Mouse (Mus musculus) gastrocnemius, postnatal 10 days (tissue): Measurements from ENCODE around the gene 4930522H14Rik. TPM values are rescaled to one million over a fixed set of nuclear protein-coding genes. Genes with fewer than 3 reads are reported as not detected.
A peak's percentile ranks its signal among the peaks of the same experiment; 100 is the strongest.

Experiments used
- DNase-seq: peaks from one replicate; pipeline ENCODE4 v3.0.0; 2021; ENCODE audit warnings: mixed read lengths
- total RNA-seq, 2 experiments: library from RNA; stranded (reverse); gene quantifications; 2 replicates each; pipeline ENCODE4 v1.2.3; 2021

Gene 4930522H14Rik
- total RNA-seq, 2 experiments from 2014 or later, result not detected

DNA sequence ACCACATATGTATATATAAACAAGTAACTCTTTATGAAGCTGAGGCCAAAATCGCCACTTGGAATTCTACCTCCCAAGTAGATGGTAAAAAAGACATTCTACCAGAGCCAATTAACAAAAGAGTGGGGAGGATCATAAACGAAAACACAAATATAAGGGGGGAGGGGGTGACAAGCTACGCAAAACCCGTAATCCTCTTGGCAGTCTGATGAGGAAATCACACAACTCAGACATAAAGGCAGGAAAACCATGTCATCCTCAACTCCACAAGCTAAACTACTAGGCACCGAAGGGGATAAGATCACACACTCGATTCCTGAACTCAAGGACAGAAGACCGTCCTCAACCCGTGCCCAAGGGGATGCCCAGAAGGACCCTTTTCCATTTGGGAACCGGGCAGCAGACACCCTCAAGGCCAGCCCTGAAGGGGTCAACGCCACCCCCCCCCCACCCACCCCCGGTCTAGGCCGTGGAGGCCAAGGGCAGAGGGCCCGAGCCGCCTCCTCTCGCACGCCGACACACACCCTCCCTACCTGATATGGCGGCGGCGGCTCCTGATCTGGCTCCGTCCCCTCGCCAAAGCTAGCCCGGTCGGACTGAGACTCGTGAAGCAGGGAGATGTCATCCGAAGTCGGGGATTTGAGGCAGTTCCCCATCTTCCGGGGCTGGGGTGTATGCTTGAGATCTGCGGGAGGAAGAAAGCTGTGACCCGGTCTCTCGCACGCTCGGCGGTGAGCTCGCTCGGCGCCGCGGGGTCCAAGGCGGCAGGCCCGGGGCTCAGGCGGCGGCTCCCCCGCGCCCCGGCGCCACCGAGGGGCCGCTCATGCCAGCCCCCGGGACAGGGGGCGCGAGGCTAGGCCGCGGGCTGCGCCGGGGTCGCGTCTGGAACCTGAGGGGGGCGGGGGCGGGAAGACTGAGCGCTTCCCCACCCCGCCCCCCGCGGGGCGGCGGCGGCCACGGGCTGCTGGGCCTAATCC is 55.2 kb downstream of the 4930522H14Rik start:
- peak; percentile 63 for DNase-seq

DNA sequence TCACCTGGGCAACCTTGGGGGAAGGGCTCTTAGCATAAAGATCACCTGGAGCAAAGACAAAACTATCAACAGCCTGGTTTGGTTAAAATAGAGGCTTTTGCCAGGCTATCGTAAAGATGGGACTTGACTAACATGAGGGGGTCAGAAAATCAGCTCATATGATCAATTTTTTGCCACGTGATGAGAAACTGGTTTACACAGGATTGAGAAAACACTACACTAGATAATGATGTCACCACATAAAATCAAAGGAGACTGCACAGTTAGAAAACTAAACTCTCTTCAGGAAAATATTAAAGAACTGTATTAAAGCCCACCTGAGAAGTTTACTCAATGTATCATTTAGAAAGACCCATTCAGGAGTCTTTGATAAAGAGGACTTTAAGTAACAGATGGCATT is 56.0 kb downstream of the 4930522H14Rik start:
- no peak for DNase-seq

DNA sequence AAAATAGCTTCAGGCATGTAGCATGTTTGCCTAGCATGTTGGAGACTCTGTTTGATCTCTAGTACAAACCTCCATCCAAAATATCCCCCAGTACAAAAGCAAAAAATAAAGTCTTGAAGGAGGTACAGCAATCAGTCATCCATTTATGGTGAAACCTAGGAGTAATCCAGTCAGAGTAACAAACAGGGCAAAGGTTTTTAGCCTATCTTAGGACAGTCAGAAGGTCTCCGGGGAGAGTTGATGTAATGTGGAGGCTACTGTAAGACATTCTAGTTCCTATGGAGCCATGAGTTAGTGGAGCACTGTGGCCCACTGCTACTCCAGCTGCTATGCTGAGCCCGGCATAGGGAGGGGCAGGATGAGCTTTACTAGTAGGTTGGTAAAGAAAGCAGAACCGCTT is 58.5 kb downstream of the 4930522H14Rik start:
- no peak for DNase-seq

DNA sequence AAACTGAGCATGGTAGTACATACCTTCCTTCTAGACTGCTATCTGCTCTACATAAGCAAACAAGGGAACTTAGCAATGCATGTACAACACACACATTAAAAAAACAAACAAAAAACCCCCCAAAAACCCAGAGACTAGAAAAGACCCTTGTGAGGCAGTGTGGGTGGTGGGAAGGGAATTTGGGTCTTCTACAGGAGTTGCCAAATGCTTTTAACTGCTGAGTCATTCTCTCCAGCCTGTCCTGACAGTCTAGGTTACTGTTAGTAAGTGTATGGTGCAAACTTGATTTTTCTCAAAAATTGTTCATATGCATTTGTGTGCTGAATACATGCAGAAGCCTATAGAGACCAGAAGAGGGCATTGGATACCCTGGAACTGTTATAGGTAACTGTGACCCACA is 59.5 kb downstream of the 4930522H14Rik start:
- DNase-seq, result no peak

DNA sequence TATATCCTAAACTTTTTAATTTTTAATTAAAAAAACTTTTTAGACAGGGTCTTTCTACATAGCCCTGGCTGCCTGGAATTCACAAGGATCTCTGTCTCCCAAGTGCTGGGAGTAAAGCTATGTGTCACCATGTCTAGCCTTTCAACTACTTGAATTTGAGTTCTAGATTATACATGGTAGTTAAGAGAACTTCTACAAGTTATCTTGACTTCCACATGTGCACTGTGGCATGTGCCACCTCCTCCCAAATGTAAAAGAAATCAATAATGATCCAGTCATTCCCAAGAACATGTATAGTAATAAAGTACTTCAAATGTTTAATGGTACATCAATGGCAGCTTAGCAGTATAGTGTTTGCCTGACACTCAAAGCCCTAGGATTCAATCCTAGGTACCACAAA is 63.4 kb downstream of the 4930522H14Rik start:
- no peak for DNase-seq

DNA sequence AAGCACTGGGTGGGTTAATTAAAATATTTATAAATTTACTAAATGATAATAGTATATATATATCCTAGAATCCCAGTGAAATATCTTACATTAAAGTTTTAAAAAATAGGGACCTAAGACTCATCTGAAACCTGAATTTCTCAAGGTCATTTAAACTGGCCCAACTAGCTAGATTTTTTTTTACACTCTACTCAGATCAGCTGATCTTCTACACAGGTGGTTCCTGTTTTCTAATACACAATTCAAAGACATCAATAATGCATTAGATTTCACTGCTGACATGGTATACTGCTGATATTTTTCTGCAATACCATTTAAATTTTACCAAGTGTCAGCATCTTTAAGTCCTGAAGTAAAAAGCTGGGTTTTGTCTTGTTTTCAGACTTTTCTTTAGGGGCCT is 67.2 kb downstream of the 4930522H14Rik start:
- no peak for DNase-seq

DNA sequence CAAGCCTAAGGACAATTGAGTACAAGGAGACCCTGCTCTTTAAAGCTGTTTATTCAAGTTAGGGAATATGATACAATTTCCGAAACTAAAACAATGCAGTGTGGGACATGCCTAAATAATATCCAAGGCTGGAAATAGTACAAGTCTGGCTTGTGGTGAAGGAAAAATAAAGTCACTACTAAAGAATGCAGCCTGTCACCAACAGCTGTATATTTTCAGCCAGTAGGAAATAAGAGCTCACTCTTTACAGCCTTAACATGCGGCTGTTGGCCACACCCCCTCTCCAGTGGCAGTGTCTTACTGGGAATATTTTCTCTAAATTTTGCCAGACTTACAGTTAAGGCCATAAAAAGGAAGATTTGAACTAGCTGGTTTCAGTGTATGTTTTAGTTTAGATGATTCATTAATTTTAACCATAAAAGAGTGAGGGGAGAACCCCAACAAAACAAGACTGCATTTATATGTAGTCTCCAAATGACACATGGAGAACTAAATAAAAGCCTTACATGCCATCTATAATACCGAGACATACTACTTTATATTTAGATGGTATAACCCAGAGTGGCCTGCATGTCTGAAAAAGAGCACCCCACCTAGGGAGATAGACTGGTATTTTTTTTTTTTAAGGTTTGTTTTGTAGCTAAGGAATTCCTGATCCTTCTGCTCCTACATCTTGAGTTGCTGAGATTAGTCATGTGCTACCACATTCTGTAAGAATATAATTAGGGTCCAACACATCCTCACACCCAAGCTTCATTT is 70.5 kb downstream of the 4930522H14Rik start:
- DNase-seq, result no peak

DNA sequence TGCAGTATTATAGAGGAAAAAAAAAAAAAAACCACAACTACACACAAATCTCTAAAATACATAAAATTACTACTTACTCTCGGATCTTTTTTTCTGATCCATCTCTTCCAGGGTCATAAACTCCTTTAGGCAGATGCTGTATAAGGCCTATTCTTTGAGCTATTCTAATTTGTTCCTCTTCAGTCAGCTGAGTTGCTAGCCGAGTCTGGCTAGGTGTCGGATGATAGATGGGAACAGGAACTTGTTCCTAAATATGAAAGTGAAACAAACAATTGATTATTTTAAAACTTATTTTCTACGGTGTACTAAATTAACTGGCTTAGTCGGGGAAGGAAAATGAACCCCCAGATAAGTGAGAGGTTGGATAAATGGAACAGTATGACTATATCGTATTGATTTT is 74.3 kb downstream of the 4930522H14Rik start:
- DNase-seq, result no peak

Other genes starting within 250 kb of the 4930522H14Rik start
- gene Ttc39a, start 124.7 kb downstream of the 4930522H14Rik start, total RNA-seq, result under 1 TPM; 0.66 to 0.81 TPM
- 10 to 100 TPM; 91.5 to 96.9 TPM for gene Rnf11, start 46.6 kb downstream of the 4930522H14Rik start, total RNA-seq
- gene Cdkn2c, start 135.9 kb upstream of the 4930522H14Rik start, total RNA-seq, result 10 to 100 TPM; 20.6 TPM
- 10 to 100 TPM; 26.8 to 27.6 TPM for gene Faf1, start 145.3 kb upstream of the 4930522H14Rik start, total RNA-seq